Mouse (Mus musculus): Measurements from ENCODE around the gene Gpatch4. TPM values are rescaled to one million over a fixed set of nuclear protein-coding genes. Genes with fewer than 3 reads are reported as not detected.

Gpatch4 gene
- polyA plus RNA-seq, 1 experiment from 2014 or later = 36.9 TPM

DNA sequence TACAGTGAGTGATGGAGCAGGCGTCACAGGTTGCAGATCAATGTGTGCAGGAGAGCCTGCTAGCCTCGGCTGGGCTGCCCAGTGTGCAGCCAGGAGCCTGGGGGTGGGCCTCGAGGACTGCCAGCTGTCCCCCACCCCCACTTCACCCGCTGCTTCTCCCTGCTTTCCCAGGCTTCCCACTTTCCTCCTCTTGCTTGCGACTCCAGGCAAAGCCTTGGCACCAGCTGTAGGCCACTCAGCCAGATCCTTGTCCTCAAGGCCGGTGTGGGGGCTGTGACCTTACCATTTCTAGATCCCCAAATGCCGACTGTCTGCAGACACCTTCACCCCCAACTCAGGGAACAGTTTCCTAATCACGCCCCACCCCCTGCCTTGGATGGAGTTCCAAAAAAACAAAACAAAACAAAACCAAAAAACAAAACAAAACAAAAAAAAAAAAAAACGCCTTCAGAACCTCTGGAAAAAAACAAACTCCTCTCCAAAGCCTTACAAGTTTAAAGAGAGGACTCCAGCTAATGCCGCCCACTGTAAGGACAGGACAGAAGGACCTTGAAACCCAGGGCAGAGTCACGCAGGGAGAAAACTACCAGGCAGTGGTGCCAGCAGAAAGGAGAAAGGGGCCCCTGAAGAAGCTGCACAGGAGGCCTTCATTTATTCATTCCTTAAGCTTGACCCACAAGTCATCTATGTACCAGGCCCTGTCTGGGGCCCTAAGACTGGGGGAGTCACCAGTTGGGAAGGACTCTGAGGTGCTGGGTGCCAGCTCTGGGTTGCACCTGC, 41.9 kb upstream of the Gpatch4 start:
- Histone ChIP-seq H3K4me3 (ENCODE audit: low read depth, low read length) (no peak overlapping the region), H3K9ac (ENCODE audit: low read length) (no peak overlapping the region), H3K9me3 (ENCODE audit: control insufficient read depth, low read length) (no peaks in the 10 kb centered on the region; the same call in 1 of the 2 replicates), H3K36me3 (ENCODE audit: control insufficient read depth, insufficient read depth, low read length) (no peaks in the 10 kb centered on the region), H3K27me3 (ENCODE audit: control insufficient read depth, insufficient read depth, low read length) (peaks cover 80% of the 10 kb centered on the region), H3K4me2 (ENCODE audit: low read depth, severe bottlenecking) (no peak overlapping the region), H3K27ac (replicated peaks; ENCODE audit: low read depth, low read length) (no peak overlapping the region), H3K4me1 (ENCODE audit: control insufficient read depth, insufficient read depth, low read length) (peaks cover 13% of the 10 kb centered on the region; the same call in 1 of the 2 replicates)
- DNase-seq (ENCODE audit: low spot score) (no peak), ATAC-seq (ENCODE audit: insufficient number of reproducible peaks, low FRiP score, low TSS enrichment, low read depth) (no peak)
- WGBS = 10% methylated on average over 11 of the region's 11 CpGs

DNA sequence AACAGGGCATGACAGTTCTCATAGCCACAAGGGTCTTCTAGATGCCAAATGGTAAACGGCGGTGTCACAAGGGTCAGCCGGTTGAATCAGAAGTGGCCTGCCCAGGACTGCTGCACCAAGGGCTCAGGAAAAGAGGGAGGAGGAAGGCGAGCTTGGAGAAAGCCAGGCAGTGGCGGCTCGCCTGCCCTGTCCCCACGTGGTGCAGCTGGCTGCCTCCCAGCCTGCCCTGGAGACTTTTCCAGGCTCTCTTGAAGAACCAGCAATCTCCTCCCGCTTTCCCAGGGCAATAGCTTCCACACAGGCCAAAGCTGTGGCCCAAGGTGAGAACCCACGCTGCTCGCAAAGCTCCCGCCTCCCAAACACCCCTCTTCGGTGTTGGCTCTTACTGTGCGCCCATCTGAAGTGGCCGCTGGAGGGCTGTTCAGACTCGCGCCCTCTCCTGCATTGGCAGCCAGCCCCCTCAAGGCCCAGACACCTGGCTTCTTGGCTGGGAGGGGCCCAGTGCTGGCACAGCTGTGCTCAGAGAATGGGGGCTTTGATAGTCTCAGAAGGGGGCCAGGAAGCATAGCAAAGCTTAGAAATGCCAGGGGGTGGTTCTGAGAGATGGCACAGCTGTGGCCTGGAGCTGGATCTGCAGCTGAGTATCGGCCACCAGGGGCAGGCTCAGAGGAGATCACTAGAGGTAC, 40.5 kb upstream of the Gpatch4 start:
- no peaks in the 10 kb centered on the region; the same call in 1 of the 2 replicates for H3K9me3 ChIP-seq (ENCODE audit: control insufficient read depth, low read length)
- H3K27me3 ChIP-seq (ENCODE audit: control insufficient read depth, insufficient read depth, low read length) = peaks cover 66% of the 10 kb centered on the region
- no peak for ATAC-seq (ENCODE audit: insufficient number of reproducible peaks, low FRiP score, low TSS enrichment, low read depth)
- H3K4me1 ChIP-seq (ENCODE audit: control insufficient read depth, insufficient read depth, low read length) = 0 out of 2 replicates have a peak, but pooled peaks cover 6% of the 10 kb centered on the region
- H3K4me3 ChIP-seq (ENCODE audit: low read depth, low read length) = no peak overlapping the region
- H3K9ac ChIP-seq (ENCODE audit: low read length) = no peak overlapping the region
- no peak overlapping the region for H3K4me2 ChIP-seq (ENCODE audit: low read depth, severe bottlenecking)
- H3K36me3 ChIP-seq (ENCODE audit: control insufficient read depth, insufficient read depth, low read length) = no peaks in the 10 kb centered on the region
- no peak overlapping the region for H3K27ac ChIP-seq (replicated peaks; ENCODE audit: low read depth, low read length)
- DNase-seq (ENCODE audit: low spot score) = no peak
- whole genome bisulfite sequencing = 2% methylated on average over 17 of the region's 17 CpGs

DNA sequence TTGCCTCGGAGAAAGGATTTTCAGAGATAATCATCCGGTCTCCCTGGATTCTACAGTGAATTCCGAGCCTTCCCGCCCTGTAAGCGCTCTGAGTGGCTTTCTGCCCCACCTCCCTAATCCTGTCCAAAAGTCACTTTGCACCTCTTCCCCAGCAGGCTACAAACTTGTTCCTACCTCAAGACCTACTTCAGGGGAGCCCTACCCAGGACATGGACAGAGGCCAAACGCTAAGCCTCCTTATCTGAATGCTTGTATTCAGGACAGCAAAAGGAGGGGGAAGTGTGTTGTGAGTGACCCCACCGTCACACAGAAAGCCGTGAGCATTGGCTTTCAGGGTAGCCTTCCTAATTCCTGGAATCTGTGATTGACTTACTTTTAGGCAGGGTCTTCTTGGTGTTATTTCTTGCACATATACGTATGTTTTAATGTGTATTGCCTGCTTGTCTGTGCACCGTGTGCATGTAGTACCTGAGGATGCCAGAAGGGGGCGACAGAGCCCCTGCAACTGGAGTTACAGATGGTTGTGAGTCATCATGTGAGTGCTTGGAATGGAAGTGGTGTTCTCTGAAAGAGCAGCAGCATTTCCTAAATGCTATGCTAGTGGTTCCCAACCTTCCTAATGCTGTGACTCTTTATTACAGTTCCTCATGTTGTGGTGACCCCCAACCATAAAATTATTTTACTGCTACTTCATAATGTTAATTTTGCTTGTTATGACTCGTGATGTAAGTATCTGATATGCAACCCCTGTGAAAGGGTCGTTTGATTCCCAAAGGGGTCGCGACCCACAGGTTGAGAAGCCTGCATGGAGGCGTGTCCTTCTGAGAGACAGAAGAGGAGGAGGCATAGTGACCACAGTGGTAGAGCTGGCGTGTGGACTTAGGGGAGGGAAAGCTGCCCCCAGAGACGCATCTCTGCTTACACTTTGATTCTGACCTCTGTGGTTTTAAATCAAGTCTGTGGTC, 36.8 kb upstream of the Gpatch4 start:
- Histone ChIP-seq H3K27me3 (ENCODE audit: control insufficient read depth, insufficient read depth, low read length) (peaks cover 29% of the 10 kb centered on the region), H3K4me2 (ENCODE audit: low read depth, severe bottlenecking) (no peak overlapping the region), H3K4me1 (ENCODE audit: control insufficient read depth, insufficient read depth, low read length) (no peaks in the 10 kb centered on the region), H3K4me3 (ENCODE audit: low read depth, low read length) (no peak overlapping the region), H3K9me3 (ENCODE audit: control insufficient read depth, low read length) (no peaks in the 10 kb centered on the region; the same call in 1 of the 2 replicates), H3K9ac (ENCODE audit: low read length) (no peak overlapping the region), H3K27ac (replicated peaks; ENCODE audit: low read depth, low read length) (no peak overlapping the region), H3K36me3 (ENCODE audit: control insufficient read depth, insufficient read depth, low read length) (no peaks in the 10 kb centered on the region)
- no peak for ATAC-seq (ENCODE audit: insufficient number of reproducible peaks, low FRiP score, low TSS enrichment, low read depth)
- WGBS = 76% methylated on average over 18 of the region's 18 CpGs
- peak; percentile 43 for DNase-seq (ENCODE audit: low spot score)

DNA sequence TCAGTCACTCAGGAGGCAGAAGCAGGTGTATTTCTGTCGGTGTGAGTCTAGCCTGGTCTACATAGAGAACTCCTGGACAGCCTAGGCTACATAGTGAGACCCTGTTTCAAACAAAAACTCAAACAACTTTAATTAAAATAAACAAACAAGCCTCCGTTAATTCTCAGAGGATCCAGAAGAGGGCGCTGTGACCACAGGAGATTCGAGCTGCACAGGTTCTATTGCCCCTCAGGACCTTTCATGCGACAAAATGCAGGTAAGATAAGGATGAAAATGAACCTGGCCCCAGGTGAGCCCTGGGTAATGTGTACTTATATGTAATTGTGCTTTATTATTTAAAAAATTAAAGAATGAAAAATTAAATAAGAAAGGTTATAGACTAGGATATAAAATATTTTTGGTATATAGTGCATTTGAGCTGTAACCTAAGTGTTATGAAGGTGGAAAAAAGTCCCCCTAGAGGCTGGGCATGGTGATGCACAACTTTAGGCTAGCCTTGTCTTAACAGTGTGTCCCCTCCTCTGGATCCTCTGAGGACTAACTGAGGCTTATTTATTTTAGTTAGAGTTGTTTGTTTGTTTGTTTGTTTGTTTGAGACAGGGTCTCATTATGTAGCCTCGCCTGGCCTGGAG, 32.2 kb upstream of the Gpatch4 start:
- Histone ChIP-seq H3K4me1 (ENCODE audit: control insufficient read depth, insufficient read depth, low read length) (no peaks in the 10 kb centered on the region), H3K4me2 (ENCODE audit: low read depth, severe bottlenecking) (no peak overlapping the region), H3K9ac (ENCODE audit: low read length) (no peak overlapping the region), H3K27ac (replicated peaks; ENCODE audit: low read depth, low read length) (no peak overlapping the region), H3K4me3 (ENCODE audit: low read depth, low read length) (no peak overlapping the region), H3K9me3 (ENCODE audit: control insufficient read depth, low read length) (no peaks in the 10 kb centered on the region; the same call in 1 of the 2 replicates), H3K27me3 (ENCODE audit: control insufficient read depth, insufficient read depth, low read length) (no peaks in the 10 kb centered on the region), H3K36me3 (ENCODE audit: control insufficient read depth, insufficient read depth, low read length) (no peaks in the 10 kb centered on the region)
- DNase-seq (ENCODE audit: low spot score) (peak; percentile 53), ATAC-seq (ENCODE audit: insufficient number of reproducible peaks, low FRiP score, low TSS enrichment, low read depth) (no peak)
- 11% methylated on average over 6 of the region's 6 CpGs for WGBS

DNA sequence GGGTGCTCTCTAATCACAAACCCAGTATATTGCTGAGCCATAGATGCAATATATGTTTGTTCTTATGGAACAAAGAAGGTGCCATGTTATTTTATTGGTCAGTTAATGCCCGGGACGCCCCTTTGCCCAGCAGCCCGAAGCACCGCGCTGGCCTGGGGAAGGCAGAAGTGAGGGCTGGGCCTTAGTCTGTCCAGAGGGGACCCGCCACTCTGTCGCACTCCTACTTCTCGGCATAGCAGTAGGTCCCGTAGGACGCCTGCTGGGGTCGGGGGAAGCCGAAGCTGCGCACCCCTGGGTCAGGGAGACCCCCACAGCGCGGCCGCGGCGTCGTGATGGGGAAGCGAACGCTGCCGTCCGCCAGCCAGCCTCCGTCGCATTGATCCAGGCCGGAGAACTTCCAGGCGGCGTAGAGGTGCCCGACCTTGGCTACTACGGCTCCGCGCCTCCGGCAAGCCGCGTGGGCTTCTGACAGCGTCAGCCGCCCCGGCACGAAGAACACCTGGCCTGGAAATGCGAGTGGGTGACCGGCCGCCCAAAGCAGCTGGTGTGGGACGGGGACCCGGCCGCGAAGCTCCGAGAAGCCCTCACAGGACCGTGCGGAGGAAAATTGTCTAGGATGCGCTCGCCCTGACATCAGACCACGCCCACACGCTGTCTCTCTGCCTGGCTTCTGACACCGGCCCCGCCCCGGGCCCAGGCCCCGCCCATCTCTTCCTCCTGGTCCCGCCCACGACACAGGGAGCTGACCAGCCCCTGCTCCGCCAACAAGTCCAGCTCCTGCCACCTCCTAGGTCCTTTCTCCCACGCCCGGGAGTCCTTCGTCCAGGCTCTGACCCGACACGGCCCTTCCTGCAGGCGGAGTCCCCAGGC, 20.4 kb upstream of the Gpatch4 start:
- H3K4me2 ChIP-seq (ENCODE audit: low read depth, severe bottlenecking) = peak overlapping the region; percentile 88
- under 1% methylated on average over 66 of the region's 66 CpGs for WGBS
- H3K9ac ChIP-seq (ENCODE audit: low read length) = 0 out of 2 replicates have a peak overlapping the region, but pooled peaks have one; percentile 30
- peak overlapping the region; percentile 44 for H3K4me3 ChIP-seq (ENCODE audit: low read depth, low read length)
- no peaks in the 10 kb centered on the region for H3K36me3 ChIP-seq (ENCODE audit: control insufficient read depth, insufficient read depth, low read length)
- H3K4me1 ChIP-seq (ENCODE audit: control insufficient read depth, insufficient read depth, low read length) = peaks cover 11% of the 10 kb centered on the region
- no peaks in the 10 kb centered on the region; the same call in 1 of the 2 replicates for H3K9me3 ChIP-seq (ENCODE audit: control insufficient read depth, low read length)
- no peak overlapping the region for H3K27ac ChIP-seq (replicated peaks; ENCODE audit: low read depth, low read length)
- ATAC-seq (ENCODE audit: insufficient number of reproducible peaks, low FRiP score, low TSS enrichment, low read depth) (peak; percentile 77), DNase-seq (ENCODE audit: low spot score) (peak; percentile 90)
- peaks cover 62% of the 10 kb centered on the region for H3K27me3 ChIP-seq (ENCODE audit: control insufficient read depth, insufficient read depth, low read length)

DNA sequence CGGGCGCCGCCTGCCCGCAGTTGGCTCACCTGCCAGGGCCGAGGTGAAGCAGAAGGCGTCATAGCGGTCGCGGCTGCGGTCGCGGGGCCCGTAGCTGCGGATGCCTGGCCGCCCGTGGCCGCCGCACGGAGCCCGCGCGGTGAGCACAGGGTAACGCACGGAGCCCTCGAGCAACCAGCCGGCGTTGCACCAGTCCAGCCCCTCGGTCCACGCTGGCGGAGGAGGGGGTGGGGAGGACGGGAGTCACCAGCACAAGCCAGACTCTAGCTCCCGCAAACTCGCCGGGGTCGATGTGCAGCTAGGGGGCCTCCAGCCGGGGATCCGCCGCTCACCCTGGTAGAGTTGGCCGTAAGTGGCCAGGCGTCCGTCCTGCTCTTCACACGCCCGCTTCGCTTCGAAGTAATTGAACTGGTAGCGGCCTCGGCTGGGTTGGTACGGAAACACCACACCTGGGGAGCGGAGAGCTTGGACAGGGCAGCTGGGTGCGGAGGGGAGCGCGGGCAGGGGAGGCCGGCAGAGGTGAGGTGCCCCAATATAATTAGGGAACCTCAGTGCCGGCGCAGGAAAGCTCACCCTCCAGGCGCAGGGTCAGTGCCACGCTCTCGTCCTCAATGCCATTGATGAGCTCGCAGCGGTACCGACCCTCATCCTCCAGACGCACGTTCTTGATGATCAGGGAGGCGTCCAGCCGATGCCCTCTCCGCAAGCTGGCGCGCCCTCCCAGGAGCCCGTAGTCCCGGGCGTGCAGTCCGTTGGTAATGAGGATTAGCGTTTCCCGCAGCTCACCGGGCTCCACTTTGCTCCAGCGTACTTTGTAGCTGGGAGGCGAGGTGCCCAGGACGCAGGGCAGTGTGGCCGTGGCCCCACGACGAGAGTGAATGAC, 19.5 kb upstream of the Gpatch4 start:
- under 1% methylated on average over 81 of the region's 81 CpGs for WGBS

More for the DNA sequence above, 19.5 kb upstream of the Gpatch4 start:
- DNase-seq (ENCODE audit: low spot score) (no peak), ATAC-seq (ENCODE audit: insufficient number of reproducible peaks, low FRiP score, low TSS enrichment, low read depth) (peak; percentile 63)
- peak overlapping the region; percentile 30; the same call in 1 of the 2 replicates for H3K9ac ChIP-seq (ENCODE audit: low read length)
- H3K4me3 ChIP-seq (ENCODE audit: low read depth, low read length) = peak overlapping the region; percentile 44
- peaks cover 62% of the 10 kb centered on the region for H3K27me3 ChIP-seq (ENCODE audit: control insufficient read depth, insufficient read depth, low read length)
- H3K36me3 ChIP-seq (ENCODE audit: control insufficient read depth, insufficient read depth, low read length) = no peaks in the 10 kb centered on the region
- H3K4me1 ChIP-seq (ENCODE audit: control insufficient read depth, insufficient read depth, low read length) = peaks cover 11% of the 10 kb centered on the region
- H3K4me2 ChIP-seq (ENCODE audit: low read depth, severe bottlenecking) = peak overlapping the region; percentile 88
- H3K9me3 ChIP-seq (ENCODE audit: control insufficient read depth, low read length) = peaks cover 4% of the 10 kb centered on the region; the same call in 1 of the 2 replicates
- no peak overlapping the region for H3K27ac ChIP-seq (replicated peaks; ENCODE audit: low read depth, low read length)
